Mouse (Mus musculus): Measurements from ENCODE around the gene Aaed1. TPM values are rescaled to one million over a fixed set of nuclear protein-coding genes. Genes with fewer than 3 reads are reported as not detected.

Aaed1 gene
- total and polyA plus RNA-seq, 2 experiments from 2014 or later: 9.1 to 13.5 TPM

DNA sequence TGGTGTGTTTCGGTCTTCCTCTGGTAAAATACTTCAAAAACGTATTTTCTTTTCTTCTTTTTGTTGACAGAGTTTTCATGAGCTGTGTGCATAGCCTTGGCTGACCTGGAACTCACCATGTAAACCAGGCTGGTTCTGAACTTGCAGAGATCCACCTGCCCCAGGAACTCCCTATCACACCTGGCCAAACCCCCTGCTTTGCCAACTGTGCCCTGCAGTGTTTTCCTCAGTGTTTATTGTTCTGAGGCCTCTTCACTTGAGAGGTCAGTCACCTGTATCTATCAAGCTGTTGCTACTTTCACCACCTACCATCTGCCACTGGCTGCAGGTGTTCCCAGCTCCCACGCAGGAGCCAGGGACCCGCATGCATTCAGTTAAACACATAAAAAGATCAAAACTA is 85.8 kb downstream of the Aaed1 start:
- Histone ChIP-seq H3K27ac (ENCODE audit: low read depth, low read length) (no peak overlapping the region), H3K36me3 (ENCODE audit: insufficient read depth) (no peaks in the 10 kb centered on the region), H3K4me1 (ENCODE audit: insufficient read depth) (no peaks in the 10 kb centered on the region), H3K4me3 (ENCODE audit: low read depth, low read length) (no peak overlapping the region), H3K9ac (no peak overlapping the region), H3K27me3 (ENCODE audit: insufficient read depth, low read length) (no peaks in the 10 kb centered on the region), H3K4me2 (ENCODE audit: low read depth) (no peak overlapping the region), H3K9me3 (ENCODE audit: low read length) (no peaks in the 10 kb centered on the region)
- ATAC-seq: no peak
- no peak for DNase-seq
- 91% methylated on average over 4 of the region's 4 CpGs for WGBS
- no peak for TF ChIP-seq CTCF (IDR thresholded peaks at IDR 0.05; ENCODE audit: low read depth)

- no peak for ATAC-seq
- WGBS: 92% methylated on average over 3 of the region's 3 CpGs
These were observed 86.8 kb downstream of the Aaed1 start for GRCm38 (mm10) chr13:64225738-64226137.

More at GRCm38 (mm10) chr13:64225738-64226137, 86.8 kb downstream of the Aaed1 start:
- no peak overlapping the region for H3K9ac ChIP-seq
- H3K4me3 ChIP-seq (ENCODE audit: low read depth, low read length): no peak overlapping the region
- H3K9me3 ChIP-seq (ENCODE audit: low read length): no peaks in the 10 kb centered on the region
- H3K36me3 ChIP-seq (ENCODE audit: insufficient read depth): no peaks in the 10 kb centered on the region
- no peaks in the 10 kb centered on the region for H3K4me1 ChIP-seq (ENCODE audit: insufficient read depth)
- DNase-seq: no peak
- no peak overlapping the region for H3K4me2 ChIP-seq (ENCODE audit: low read depth)
- no peak for TF ChIP-seq CTCF (IDR thresholded peaks at IDR 0.05; ENCODE audit: low read depth)
- no peak overlapping the region for H3K27ac ChIP-seq (ENCODE audit: low read depth, low read length)
- H3K27me3 ChIP-seq (ENCODE audit: insufficient read depth, low read length): no peaks in the 10 kb centered on the region

Other genes with a start within 250 kb of the Aaed1 start
- not detected in 2 replicates for gene Hsd17b3, start 223.5 kb downstream of the Aaed1 start, total RNA-seq (2014; rRNA removed)
- gene Hsd17b3, start 223.5 kb downstream of the Aaed1 start, polyA plus RNA-seq (2015; fragmentation: Nextera tagmentation; extraction: Ambion mirVana): 0.18 TPM in 1 of 2 replicates, not detected in the other
- 1.4 and 2.6 TPM in 2 replicates for gene Slc35d2, start 183.3 kb downstream of the Aaed1 start, total RNA-seq (2014; rRNA removed)
- gene Slc35d2, start 183.3 kb downstream of the Aaed1 start, polyA plus RNA-seq (2015; fragmentation: Nextera tagmentation; extraction: Ambion mirVana): 1.0 and 1.5 TPM in 2 replicates
- 6.3 and 9.1 TPM in 2 replicates for gene Zfp367, start 159.5 kb downstream of the Aaed1 start, total RNA-seq (2014; rRNA removed)
- gene Zfp367, start 159.5 kb downstream of the Aaed1 start, polyA plus RNA-seq (2015; fragmentation: Nextera tagmentation; extraction: Ambion mirVana): 3.1 and 4.1 TPM in 2 replicates
- gene Habp4, start 150.9 kb downstream of the Aaed1 start, total RNA-seq (2014; rRNA removed): 34.3 and 37.7 TPM in 2 replicates
- 34.2 and 41.1 TPM in 2 replicates for gene Habp4, start 150.9 kb downstream of the Aaed1 start, polyA plus RNA-seq (2015; fragmentation: Nextera tagmentation; extraction: Ambion mirVana)
- gene Cdc14b, start 37.4 kb downstream of the Aaed1 start, total RNA-seq (2014; rRNA removed): 1.7 and 3.0 TPM in 2 replicates
- 0.42 and 0.75 TPM in 2 replicates for gene Cdc14b, start 37.4 kb downstream of the Aaed1 start, polyA plus RNA-seq (2015; fragmentation: Nextera tagmentation; extraction: Ambion mirVana)
- 138 and 149 TPM in 2 replicates for gene Ctsl, start 58.2 kb upstream of the Aaed1 start, total RNA-seq (2014; rRNA removed)
- 161 and 182 TPM in 2 replicates for gene Ctsl, start 58.2 kb upstream of the Aaed1 start, polyA plus RNA-seq (2015; fragmentation: Nextera tagmentation; extraction: Ambion mirVana)
- 29.2 and 38.5 TPM in 2 replicates for gene Cdk20, start 119.6 kb upstream of the Aaed1 start, total RNA-seq (2014; rRNA removed)
- 21.6 and 26.4 TPM in 2 replicates for gene Cdk20, start 119.6 kb upstream of the Aaed1 start, polyA plus RNA-seq (2015; fragmentation: Nextera tagmentation; extraction: Ambion mirVana)
- not detected in 2 replicates for gene Fam240b, start 185.1 kb upstream of the Aaed1 start, total RNA-seq (2014; rRNA removed)
- gene Fam240b, start 185.1 kb upstream of the Aaed1 start, polyA plus RNA-seq (2015; fragmentation: Nextera tagmentation; extraction: Ambion mirVana): not detected in 2 replicates